Mouse (Mus musculus) kidney, embryonic 16.5 days (tissue): ENCODE measurements around the gene Plk5. TPM values are rescaled to one million over a fixed set of nuclear protein-coding genes. Genes with fewer than 3 reads are reported as not detected.
A peak's percentile ranks its signal among the peaks of the same experiment; 100 is the strongest.

ENCODE experiments used
- ATAC-seq: fragments of 200-750 bp; cut with Nextera tagmentation; 2 replicates; pipeline ENCODE4 v1.8.0; 2017; ENCODE audit warnings: moderate TSS enrichment; ENCODE audit not compliant: low FRiP score, low TSS enrichment
- H3K27ac ChIP-seq: fragments of 300-500 bp; sonication (generic); 2 replicates; pipeline ENCODE4 v1.5.1; 2014; ENCODE audit warnings: low read length
- H3K27me3 ChIP-seq: fragments of 300-500 bp; sonication (generic); 2 replicates; pipeline ENCODE4 v1.6.1; 2014; ENCODE audit warnings: low read length, control low read depth, mixed read lengths; ENCODE audit not compliant: insufficient read depth
- H3K36me3 ChIP-seq: fragments of 300-500 bp; sonication (generic); 2 replicates; pipeline ENCODE4 v1.6.1; 2014; ENCODE audit warnings: low read length, control low read depth, mixed read lengths; ENCODE audit not compliant: insufficient read depth
- H3K4me1 ChIP-seq: fragments of 300-500 bp; sonication (generic); 2 replicates; pipeline ENCODE4 v1.6.1; 2014; ENCODE audit warnings: low read length, control low read depth, mixed read lengths; ENCODE audit not compliant: insufficient read depth
- H3K4me2 ChIP-seq: fragments of 300-500 bp; sonication (generic); replicated peaks from 2 replicates; pipeline ENCODE4 v1.6.1; 2014; ENCODE audit warnings: low read depth, low read length
- H3K4me3 ChIP-seq: fragments of 300-500 bp; sonication (generic); 2 replicates; pipeline ENCODE4 v1.5.1; 2014; ENCODE audit warnings: mild to moderate bottlenecking, low read length
- H3K9ac ChIP-seq: fragments of 300-500 bp; sonication (generic); replicated peaks from 2 replicates; pipeline ENCODE4 v1.6.1; 2014; ENCODE audit warnings: low read length
- H3K9me3 ChIP-seq: fragments of 300-500 bp; sonication (generic); 2 replicates; pipeline ENCODE4 v1.6.1; 2016; ENCODE audit warnings: low read length, control low read depth
- WGBS: fragments of 180-500 bp; shearing (Covaris S2); extraction: QIAGEN DNeasy Blood & Tissue Kit; methylation state at CpG from one replicate; pipeline ENCODE4 v1.1.7; 2014; 5-methylcytosine and 5-hydroxymethylcytosine counted together
- polyA plus RNA-seq: library from polyadenylated mRNA; unstranded; fragments of >200 nt; fragmentation: Nextera tagmentation; extraction: Ambion mirVana; gene quantifications from 2 replicates; pipeline ENCODE4 v1.2.1, GENCODE M21; 2015

Plk5 gene
- polyA plus RNA-seq, 1 experiment from 2014 or later, result 0.97 TPM

DNA sequence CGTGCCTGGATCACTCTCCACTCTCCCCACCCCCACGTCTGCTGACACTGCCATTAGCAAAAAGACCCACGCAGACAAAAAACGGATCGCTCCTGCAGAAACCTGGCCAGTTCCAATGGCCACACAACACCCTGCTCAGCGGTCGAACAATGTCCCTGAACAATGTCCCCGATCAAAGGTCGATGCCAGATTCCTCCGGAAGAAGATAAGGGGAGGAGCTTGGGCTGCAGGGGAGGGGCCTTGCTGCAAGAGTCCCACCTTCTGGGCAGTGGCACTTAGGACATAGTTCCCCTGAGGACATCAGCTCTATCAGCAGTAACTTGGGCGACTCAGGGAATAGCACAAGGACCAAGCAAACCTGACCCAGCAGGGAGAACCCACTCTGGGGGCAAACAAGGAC lies 4.4 kb upstream of the Plk5 start:
- no peak for ATAC-seq
- H3K27me3 ChIP-seq, result peaks cover 91% of the 10 kb centered on the region
- no peak overlapping the region for H3K4me2 ChIP-seq
- 29% methylated on average over 11 of the region's 11 CpGs for WGBS
- no peaks in the 10 kb centered on the region for H3K36me3 ChIP-seq
- no peaks in the 10 kb centered on the region for H3K9me3 ChIP-seq
- no peak overlapping the region for H3K4me3 ChIP-seq
- peaks cover 27% of the 10 kb centered on the region for H3K4me1 ChIP-seq
- H3K9ac ChIP-seq, result no peak overlapping the region
- H3K27ac ChIP-seq, result no peak overlapping the region

DNA sequence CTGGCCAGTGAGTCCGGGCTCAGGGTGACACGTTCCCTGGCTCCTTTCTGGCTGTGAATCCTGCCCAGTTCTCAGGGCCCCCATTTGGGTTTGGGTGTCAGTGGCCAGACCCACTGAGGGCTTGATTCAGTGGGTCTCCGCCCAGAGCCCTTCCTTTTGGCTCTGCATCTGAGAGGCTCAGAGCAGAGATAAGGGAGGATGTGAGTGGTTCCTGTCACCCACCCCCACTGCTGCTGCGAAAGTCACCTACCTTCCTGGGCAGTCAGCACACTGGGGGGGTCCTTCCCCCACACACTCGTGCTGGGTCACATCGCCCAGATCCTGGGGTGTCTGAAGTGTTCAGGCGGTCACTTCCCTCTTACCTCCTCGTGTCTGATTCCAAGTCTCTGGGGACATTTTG lies 3.5 kb upstream of the Plk5 start:
- Histone ChIP-seq H3K27me3 (peaks cover 91% of the 10 kb centered on the region), H3K9ac (no peak overlapping the region), H3K4me1 (peaks cover 26% of the 10 kb centered on the region), H3K36me3 (no peaks in the 10 kb centered on the region), H3K4me2 (no peak overlapping the region), H3K27ac (no peak overlapping the region), H3K4me3 (no peak overlapping the region), H3K9me3 (no peaks in the 10 kb centered on the region)
- WGBS, result 56% methylated on average over 8 of the region's 8 CpGs
- no peak for ATAC-seq

DNA sequence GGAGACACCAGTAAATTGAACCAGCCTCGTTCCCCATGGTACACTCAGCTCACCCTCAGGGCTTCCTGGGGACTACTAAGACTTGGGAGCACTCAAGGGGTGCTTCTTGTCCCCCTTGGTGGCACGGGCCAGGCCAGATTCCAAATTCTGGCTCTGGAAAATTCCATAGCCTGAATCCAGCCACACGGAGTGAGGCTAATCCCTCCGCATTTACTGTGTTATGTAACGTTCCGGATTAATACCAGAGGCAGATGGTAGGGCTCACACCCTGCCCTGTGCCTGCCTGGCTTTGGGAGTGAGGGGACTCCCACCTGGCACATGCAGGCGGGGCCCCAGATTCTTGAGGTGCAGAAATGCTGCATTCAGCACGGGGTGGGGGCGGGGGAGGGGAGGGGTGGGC lies 828 bp upstream of the Plk5 start:
- H3K36me3 ChIP-seq, result no peaks in the 10 kb centered on the region

GRCm38 (mm10) chr10:80356737-80357136 lies 478 bp downstream of the Plk5 start:
- Histone ChIP-seq H3K4me1 (peaks cover 13% of the 10 kb centered on the region), H3K4me2 (peak overlapping the region; percentile 65), H3K27ac (no peak overlapping the region), H3K27me3 (peaks cover 70% of the 10 kb centered on the region), H3K4me3 (peak overlapping the region; percentile 45), H3K9ac (peak overlapping the region; percentile 44; the same call in 1 of the 2 replicates), H3K36me3 (no peaks in the 10 kb centered on the region), H3K9me3 (no peaks in the 10 kb centered on the region)
- no peak for ATAC-seq
- WGBS, result 1% methylated on average over 34 of the region's 34 CpGs

More for the DNA sequence above, 828 bp upstream of the Plk5 start:
- 12% methylated on average over 9 of the region's 9 CpGs for WGBS
- Histone ChIP-seq H3K27me3 (peaks cover 83% of the 10 kb centered on the region), H3K9ac (no peak overlapping the region; the same call in 1 of the 2 replicates), H3K4me2 (no peak overlapping the region), H3K9me3 (no peaks in the 10 kb centered on the region), H3K4me3 (no peak overlapping the region), H3K4me1 (peaks cover 13% of the 10 kb centered on the region), H3K27ac (no peak overlapping the region)
- ATAC-seq, result no peak

DNA sequence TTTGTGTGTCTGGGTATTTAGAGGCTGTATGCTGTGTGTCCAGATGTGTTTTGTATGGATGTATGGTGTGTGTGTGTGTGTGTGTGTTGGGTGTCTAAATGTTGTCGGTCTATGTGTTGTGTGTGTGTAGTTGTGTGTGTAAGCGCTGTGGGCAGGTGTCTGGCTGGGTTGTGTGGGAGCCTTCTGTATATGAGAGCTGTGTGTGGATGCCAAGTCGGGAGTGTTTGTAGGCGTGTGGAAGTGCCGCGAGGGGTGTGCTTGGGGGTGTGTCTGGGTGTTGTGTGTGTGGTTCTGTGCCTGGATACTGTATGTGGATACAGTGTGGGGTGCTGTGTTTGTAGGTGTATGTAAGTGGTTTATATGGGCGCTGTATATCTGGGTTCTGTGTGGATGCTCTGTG lies 1.1 kb downstream of the Plk5 start:
- no peak overlapping the region for H3K9ac ChIP-seq
- peak overlapping the region; percentile 45; the same call in 1 of the 2 replicates for H3K4me3 ChIP-seq
- peak overlapping the region; percentile 51 for H3K4me2 ChIP-seq
- peaks cover 64% of the 10 kb centered on the region for H3K27me3 ChIP-seq
- H3K9me3 ChIP-seq, result no peaks in the 10 kb centered on the region
- peaks cover 13% of the 10 kb centered on the region for H3K4me1 ChIP-seq
- WGBS, result 34% methylated on average over 7 of the region's 7 CpGs
- ATAC-seq, result no peak
- no peak overlapping the region for H3K27ac ChIP-seq
- H3K36me3 ChIP-seq, result no peaks in the 10 kb centered on the region

- 5% methylated on average over 30 of the region's 31 CpGs for WGBS
- Histone ChIP-seq H3K4me2 (peak overlapping the region; percentile 51), H3K36me3 (no peaks in the 10 kb centered on the region), H3K27ac (no peak overlapping the region), H3K4me1 (peaks cover 13% of the 10 kb centered on the region), H3K4me3 (peak overlapping the region; percentile 29), H3K9ac (peak overlapping the region; percentile 31; the same call in 1 of the 2 replicates), H3K27me3 (peaks cover 67% of the 10 kb centered on the region), H3K9me3 (no peaks in the 10 kb centered on the region)
- peak; percentile 21; the same call in 1 of the 2 replicates for ATAC-seq
Measured at GRCm38 (mm10) chr10:80357994-80358639, 1.9 kb downstream of the Plk5 start.

- 44% methylated on average over 6 of the region's 6 CpGs for WGBS
- ATAC-seq, result peak; percentile 28; the same call in 1 of the 2 replicates
- Histone ChIP-seq H3K4me3 (no peak overlapping the region), H3K27ac (no peak overlapping the region), H3K27me3 (peaks cover 11% of the 10 kb centered on the region), H3K9ac (no peak overlapping the region), H3K4me2 (no peak overlapping the region), H3K36me3 (no peaks in the 10 kb centered on the region), H3K4me1 (no peaks in the 10 kb centered on the region), H3K9me3 (no peaks in the 10 kb centered on the region)
Measured at GRCm38 (mm10) chr10:80363734-80364133, 7.5 kb downstream of the Plk5 start.

- no peak for ATAC-seq
- no peaks in the 10 kb centered on the region for H3K9me3 ChIP-seq
- no peak overlapping the region for H3K4me3 ChIP-seq
- H3K4me1 ChIP-seq, result no peaks in the 10 kb centered on the region
- H3K36me3 ChIP-seq, result no peaks in the 10 kb centered on the region
- no peak overlapping the region for H3K27ac ChIP-seq
- H3K4me2 ChIP-seq, result no peak overlapping the region
- H3K27me3 ChIP-seq, result peaks cover 5% of the 10 kb centered on the region; the same call in 1 of the 2 replicates
- H3K9ac ChIP-seq, result no peak overlapping the region
- WGBS, result 70% methylated on average over 6 of the region's 6 CpGs
Measured at GRCm38 (mm10) chr10:80365736-80366135, 9.5 kb downstream of the Plk5 start.

GRCm38 (mm10) chr10:80367954-80368353 lies 11.7 kb downstream of the Plk5 start:
- no peak overlapping the region for H3K4me2 ChIP-seq
- H3K9me3 ChIP-seq, result no peaks in the 10 kb centered on the region
- no peaks in the 10 kb centered on the region for H3K36me3 ChIP-seq
- 43% methylated on average over 5 of the region's 5 CpGs for WGBS
- no peak overlapping the region for H3K4me3 ChIP-seq
- H3K4me1 ChIP-seq, result 0 out of 2 replicates have a peak, but pooled peaks cover 3% of the 10 kb centered on the region
- no peak overlapping the region for H3K9ac ChIP-seq
- no peak for ATAC-seq
- H3K27ac ChIP-seq, result no peak overlapping the region
- H3K27me3 ChIP-seq, result peaks cover 2% of the 10 kb centered on the region; the same call in 1 of the 2 replicates

DNA sequence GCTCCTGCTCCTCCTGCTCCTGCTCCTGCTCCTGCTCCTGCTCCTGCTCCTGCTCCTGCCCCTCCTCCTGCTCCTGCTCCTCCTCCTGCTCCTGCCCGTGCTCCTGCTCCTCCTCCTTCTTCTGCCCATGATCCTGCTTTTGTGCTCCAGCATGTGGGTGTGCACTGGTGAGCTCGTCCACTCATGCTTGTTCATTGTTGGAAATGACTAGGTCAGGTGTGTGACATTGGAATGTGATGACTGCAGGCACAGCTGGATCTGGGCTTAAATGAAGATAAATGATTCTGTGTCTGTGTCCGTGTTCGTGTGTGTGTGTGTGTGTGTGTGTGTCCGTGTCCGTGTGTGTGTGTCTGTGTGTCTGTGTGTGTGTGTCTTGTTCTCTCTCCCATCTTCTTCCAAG lies 12.1 kb downstream of the Plk5 start:
- H3K4me1 ChIP-seq, result 0 out of 2 replicates have a peak, but pooled peaks cover 3% of the 10 kb centered on the region
- no peak overlapping the region for H3K27ac ChIP-seq
- ATAC-seq, result no peak
- WGBS, result 93% methylated on average over 6 of the region's 6 CpGs
- no peaks in the 10 kb centered on the region for H3K9me3 ChIP-seq
- no peak overlapping the region for H3K4me3 ChIP-seq
- no peak overlapping the region for H3K9ac ChIP-seq
- H3K4me2 ChIP-seq, result no peak overlapping the region
- H3K27me3 ChIP-seq, result no peaks in the 10 kb centered on the region
- no peaks in the 10 kb centered on the region for H3K36me3 ChIP-seq
